Mouse (Mus musculus): ENCODE measurements at regions not wholly inside any gene's neighbourhood (a gene's known extent, or its start where the extent isn't known, plus 50 kb on each side); places are given as distances from the start of the nearest gene placed in this dataset.

DNA sequence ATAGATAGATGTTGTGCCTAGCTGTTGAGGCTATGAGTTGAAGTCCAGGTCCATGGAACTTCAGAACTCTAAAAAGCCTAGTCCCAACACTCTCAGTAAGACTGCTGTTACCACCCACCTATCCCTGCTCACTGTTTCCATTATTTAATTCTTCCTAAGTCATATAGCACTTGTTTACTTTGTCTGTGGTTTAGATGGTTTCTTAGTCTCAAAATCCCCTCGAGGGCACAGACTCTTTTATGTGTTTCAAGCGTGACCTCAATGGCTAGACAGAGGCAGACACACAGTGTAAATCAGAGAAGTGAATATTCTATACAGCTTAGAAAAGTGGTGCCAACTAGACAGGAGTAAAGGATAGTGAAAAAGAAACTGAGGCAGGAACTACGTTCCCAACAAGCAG is 117.0 kb upstream of the Slc44a1 start:
- intact Hi-C loops (cut with DNase I; ENCODE audit: low total_unique reads): no loop called here
- DNase-seq: no peak

DNA sequence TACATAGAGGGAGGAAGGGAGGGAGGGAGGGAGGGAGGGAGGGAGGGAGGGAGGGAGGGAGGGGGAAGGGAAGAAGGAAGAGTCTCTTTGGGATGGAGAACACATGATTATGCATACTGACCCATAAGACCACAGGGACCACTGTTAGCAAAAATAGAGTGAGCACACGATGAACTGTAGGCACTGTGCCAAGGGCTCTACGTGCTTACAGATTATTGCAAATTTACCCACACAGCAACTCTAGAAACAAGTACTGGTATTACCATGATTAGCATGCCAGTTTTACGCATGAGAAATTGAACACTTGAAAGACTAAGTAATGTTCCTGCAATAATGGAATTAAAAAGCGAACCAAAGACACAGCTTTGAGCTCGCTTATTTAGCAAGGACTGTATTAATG is 117.7 kb upstream of the Slc44a1 start:
- intact Hi-C loops (cut with DNase I; ENCODE audit: low total_unique reads): no loop called here

DNA sequence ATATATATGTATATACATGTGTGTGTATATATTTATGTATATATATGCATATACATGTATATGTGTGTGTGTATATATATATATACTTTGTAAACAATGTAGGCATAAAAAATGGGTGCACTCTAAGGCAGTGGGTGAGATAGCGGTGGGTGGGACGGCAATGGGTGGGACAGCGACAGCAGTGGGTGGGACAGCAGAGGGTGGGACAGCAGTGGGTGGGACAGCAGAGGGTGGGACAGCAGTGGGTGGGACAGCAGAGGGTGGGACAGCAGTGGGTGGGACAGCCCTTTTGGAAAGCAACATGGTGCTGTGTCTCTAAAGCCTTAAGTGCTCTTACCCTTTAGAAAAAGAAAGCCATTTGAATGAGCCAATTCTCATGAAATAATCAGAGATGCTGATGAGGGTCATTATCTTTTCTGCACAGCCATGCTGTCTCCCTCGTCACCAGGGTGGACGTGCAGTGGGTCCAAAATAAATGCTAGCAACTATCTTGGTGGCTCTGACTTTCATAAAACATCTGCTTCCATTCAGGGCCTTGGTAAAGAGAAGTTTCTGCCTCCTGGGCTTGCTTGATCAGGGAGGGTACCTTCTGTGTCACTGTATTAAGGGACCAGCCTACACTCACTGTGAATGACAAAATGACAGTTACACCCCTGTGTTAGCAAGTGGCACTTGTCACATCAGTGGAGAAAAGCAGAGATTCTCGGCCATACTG is 119.3 kb upstream of the Slc44a1 start:
- no peak for DNase-seq
- intact Hi-C loops (cut with DNase I; ENCODE audit: low total_unique reads): no loop called here

More for the DNA sequence above, 117.7 kb upstream of the Slc44a1 start:
- no peak for DNase-seq

DNA sequence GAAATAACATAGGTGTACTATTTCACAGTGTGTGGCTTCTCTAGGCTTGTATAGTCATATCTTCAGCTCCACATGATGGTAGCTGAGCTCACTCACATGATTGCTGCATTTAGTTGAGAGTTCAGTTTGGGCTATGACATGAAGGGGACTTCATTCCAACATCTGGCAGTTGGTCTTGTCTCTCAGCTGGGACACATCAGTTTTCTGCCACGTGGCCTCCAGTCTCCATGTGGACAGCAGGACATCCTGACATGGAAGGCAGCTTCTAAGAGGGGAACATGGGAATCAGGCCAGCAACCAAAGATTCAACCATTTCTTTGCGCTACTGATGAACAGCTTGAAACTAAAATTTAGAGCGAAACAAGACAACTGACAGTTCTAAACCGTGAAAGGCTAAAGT is 121.2 kb upstream of the Slc44a1 start:
- no peak for DNase-seq
- intact Hi-C loops (cut with DNase I; ENCODE audit: low total_unique reads): no loop called here

DNA sequence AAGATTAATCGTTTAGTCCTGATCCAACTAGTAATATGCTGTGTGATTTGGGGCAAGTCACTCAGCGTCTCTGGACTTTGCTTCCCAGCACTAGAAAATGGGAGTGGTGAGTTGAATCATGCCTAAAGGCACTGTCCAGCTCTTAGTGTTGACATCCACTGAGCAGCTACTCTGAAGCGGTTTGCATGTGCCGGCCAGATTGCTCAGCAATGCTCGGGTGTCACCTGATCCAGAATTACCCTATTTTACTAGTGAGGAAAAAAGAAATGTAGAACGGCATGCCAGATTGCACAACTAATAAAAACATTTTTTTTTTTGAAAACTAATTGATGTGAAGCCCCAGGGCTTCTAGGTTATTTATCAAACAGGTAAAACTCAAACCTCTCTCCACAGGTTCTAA is 122.0 kb upstream of the Slc44a1 start:
- no peak for DNase-seq
- intact Hi-C loops (cut with DNase I; ENCODE audit: low total_unique reads): no loop called here

DNA sequence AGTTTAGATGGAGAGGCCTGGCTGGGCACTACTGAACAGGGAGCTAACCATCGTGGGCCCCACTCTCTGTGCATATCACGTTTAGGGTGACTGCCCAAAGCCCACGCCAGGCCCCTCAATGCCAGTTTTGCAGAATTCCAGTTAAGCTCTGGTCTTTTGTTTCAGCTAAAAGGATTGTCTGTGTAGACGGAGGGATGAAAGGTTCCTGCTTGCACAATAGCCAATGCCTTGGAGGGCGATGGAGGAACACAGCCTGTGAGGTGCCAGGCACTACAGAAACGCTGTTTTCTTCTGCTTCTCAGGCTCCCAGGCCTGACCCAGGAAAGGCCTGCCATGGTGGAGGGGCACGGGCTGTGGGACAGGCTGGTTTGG is 122.8 kb upstream of the Slc44a1 start:
- intact Hi-C loops (cut with DNase I; ENCODE audit: low total_unique reads): no loop called here
- no peak for DNase-seq

DNA sequence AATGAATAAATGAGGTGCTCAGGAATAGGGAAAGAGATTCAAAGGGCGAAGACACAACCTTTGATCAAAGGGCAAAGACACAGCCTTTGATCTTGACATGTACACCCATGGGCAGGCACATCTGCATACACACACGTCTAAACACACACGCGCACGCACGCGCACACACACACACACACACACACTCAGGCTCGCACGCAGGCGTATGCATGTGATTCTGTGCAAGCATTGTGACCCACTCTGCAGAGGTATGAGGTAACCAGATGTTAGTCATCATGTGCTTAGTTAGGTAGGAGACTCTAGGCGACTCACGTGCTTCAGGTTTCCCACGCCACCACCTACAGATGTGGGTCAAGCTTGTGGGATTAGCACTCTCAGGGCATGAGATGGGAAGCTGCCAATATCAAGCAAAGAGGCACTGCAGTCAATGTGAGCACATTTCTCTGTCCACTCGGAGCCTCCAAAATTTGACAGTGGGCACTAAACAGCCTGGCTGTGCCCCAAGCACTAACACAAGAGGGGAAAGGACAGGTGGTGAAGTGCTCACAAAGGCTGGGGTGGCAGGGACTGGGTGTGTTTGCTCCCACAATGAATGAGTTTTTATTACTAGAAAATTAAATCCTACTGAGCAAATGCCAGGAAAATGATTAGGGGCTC is 123.3 kb upstream of the Slc44a1 start:
- intact Hi-C loops (cut with DNase I; ENCODE audit: low total_unique reads): no loop called here

DNA sequence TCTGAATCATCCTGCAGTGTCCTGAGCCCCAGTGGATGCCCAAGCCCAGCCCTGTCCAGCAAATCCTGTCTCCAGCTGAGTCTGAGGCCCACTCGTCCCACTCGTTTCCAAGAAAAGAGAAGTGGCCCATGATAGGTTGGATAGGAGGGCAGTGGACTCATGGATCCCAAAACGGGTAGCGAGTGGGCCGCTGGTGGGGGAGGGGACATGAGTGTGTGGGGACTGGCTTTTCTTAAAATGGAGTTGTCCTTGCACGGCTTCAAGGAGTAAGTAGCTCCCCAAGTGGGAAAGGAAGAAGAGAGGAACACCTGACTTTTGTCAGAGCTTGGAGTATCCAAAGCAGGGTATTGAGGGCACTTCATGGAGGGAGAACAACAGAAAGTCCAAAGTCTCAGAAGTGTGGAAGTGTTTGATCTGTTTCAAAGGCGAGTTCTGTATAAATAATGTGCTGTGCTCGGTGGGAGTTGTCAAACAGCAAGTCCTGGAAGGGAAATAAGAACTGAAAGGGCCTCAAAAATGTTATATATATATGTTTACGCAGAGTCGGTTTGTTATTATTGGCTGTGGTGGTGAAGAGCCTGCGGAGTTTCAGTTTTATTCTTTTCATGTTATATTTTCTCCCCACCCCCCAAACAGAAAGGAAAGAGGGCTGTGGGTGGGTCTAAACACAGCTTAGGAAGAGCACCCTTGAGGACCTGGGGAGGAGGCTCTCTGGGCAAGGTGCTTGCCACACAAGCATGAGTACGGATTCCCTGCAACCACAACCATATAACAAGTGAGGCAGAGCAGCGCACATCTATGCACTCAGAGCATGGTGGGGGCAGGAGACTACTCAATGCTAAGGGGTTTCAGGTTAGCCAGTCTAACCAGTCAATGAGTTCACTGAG is 124.1 kb upstream of the Slc44a1 start:
- intact Hi-C loops (cut with DNase I; ENCODE audit: low total_unique reads): no loop called here

More for the DNA sequence above, 123.3 kb upstream of the Slc44a1 start:
- DNase-seq: peak; percentile 9

DNA sequence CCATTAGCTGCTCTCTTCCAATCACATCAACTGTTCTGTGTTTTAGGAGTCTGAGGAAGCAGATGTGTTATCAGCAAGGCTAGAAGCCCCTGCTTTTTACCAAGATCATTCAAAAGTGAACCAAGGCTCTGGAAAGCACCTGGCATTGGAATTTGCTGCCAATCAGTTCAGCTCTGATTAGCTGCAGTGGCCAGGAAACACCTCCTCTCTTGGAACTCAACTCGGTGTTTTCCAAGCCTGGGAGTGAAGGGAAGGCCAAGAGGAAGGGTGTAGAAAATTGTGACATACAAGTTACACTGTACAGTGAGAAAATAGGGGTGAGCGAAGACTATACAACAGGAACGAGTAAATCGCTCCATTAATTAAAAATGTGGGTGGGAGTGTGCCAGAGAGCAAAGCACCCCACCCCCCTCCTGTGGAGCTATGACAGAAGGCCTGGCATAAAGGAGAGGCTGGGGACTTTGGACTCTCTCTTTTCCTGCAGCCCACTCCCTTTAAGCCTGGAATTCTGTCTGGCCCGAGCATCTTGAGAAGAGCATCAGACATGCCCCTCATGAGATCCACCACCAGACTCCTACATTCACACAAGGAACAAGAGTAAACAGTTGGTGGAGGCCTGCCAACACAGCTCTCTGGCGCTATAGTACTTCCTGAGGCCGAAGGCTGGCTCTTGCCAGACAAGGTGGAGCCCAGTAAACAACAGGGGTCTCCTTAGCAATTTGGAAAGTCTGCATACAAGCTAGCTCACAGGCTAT is 124.9 kb upstream of the Slc44a1 start:
- DNase-seq: peak; percentile 25
- intact Hi-C loops (cut with DNase I; ENCODE audit: low total_unique reads): no loop called here

More for the DNA sequence above, 124.1 kb upstream of the Slc44a1 start:
- DNase-seq: peak; percentile 7

DNA sequence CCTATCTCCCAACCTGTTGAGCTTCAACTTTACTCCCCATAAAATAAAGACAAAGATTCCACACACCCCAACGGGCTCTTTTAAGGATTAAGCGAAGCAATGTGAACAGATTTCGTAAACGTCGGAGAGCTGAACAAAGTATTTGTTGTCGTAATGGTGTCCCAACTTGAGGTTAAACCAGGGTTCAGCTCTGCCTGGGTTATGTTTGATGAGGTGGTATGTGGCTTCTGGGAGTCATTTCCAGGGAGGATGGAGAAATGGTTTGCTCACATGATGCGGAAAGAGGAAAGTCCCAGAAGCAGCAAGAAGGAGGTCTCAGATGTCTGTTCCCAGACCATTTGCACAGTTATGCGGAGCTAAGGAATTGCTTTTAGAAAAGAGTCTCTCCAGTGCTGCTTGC is 126.1 kb upstream of the Slc44a1 start:
- intact Hi-C loops (cut with DNase I; ENCODE audit: low total_unique reads): no loop called here
- no peak for DNase-seq

DNA sequence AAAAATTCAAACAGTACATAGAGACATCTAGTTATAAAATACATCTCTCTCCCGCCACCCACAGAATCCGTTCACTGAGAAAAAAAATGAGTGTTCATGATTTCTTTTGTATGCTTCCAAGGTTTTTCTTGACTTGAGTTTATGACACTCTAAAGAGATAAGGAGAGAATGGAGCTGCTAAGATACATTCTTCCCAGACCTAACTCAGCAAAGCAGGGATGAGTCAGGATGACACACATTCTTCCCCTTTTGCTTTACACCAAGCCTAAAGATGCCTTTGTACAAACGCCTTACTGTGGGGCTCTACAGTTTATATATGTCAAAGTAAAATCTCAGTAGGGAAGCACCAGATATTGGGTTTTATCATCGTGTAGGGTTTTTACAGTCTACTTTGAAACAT is 133.1 kb upstream of the Slc44a1 start:
- intact Hi-C loops (cut with DNase I; ENCODE audit: low total_unique reads): no loop called here
- DNase-seq: no peak

DNA sequence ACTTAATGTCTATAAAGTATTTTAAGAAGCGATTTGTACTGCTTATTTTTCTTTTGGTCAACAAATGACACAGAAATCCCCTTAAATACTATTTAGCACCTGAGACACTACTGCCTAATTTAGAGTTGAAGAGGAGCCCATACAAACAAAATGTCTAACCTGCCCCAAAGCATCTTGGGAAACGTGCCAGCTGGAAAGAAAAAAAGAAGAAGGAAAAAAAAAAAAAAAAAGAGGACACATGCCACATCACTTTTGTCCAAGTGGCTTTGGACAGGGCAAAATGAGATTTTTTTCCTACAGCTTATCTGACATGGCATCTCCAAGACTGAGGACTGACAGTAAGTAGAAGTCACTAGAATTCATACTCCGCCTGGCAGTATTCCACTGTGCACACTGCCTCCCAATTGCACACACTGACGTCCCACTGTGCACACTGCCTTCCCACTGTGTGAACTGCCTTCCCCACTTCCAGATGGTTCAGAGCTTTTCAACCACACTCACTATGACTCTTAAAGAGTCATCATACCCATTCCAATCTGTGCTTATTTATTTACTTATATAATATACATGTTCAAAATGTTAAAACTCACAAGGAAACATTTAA is 135.3 kb upstream of the Slc44a1 start:
- intact Hi-C loops (cut with DNase I; ENCODE audit: low total_unique reads): no loop called here
- DNase-seq: no peak

DNA sequence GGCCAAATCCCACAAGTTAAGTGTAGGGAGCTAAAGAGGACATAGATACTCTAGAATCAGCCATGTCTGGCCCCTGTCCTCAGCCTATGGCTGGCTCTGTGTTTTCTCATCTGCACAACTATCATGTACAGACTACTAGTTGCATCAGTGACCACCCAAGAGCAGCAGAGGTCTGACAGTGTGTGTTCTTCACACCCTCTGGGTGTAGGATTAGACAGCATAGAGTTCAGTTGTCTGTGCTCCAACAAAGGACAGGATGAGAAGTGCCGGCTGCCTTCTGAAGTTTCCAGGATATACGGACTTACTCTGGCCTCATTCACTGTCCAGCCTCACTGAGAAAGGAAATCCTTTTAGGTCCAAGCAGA is 135.9 kb upstream of the Slc44a1 start:
- no peak for DNase-seq
- intact Hi-C loops (cut with DNase I; ENCODE audit: low total_unique reads): no loop called here

DNA sequence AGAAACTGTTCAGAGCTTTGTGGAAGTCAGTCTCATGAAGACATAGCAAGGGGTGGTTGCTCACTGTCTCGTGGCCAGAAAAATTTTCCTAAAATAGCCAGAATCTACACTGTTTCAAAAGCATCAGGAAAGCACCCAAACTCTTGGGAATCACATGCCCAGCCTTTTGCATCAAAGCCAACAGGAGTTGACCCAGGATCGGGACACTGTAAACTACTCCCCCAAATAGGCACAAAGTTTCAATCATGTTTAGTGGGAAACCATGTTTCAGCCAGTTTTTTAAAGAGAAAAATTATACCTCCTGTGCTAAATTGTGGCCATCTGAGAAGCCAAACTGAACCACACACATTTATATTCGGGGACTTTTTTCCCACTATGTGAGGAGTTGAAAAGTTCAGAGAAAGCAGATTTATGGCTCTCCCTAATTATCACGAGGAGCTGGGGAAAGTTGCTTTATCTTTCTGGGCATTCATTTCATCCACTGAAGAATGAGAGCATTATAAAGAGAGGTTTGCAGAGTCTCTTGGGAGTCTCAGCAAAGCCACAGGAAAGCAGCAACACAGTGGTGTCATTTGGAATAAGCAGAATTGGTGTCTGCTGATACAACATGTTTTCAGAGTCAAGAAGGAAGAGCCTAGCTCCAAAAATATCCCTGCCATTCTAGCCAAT is 136.5 kb upstream of the Slc44a1 start:
- DNase-seq: no peak
- intact Hi-C loops (cut with DNase I; ENCODE audit: low total_unique reads): no loop called here

DNA sequence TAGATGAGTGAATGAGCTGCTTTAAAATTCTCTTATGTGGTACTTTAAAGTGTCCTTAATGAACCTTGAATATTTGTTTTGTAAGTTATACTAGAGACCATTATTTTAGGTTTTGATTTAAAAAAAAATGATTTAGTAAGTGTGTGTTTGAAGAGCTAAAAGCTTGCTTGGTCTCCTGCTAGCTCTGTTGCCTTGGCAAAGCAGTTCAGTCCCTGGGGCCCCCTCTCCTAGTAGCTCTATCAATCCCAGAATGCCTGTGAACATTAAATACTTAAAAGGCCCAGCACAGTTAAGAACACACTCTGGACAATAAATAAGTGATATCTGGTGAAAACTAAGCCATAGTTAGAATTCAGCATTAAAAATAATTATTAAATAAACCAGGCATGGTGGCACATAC is 138.3 kb upstream of the Abca1 start:
- intact Hi-C loops (cut with DNase I; ENCODE audit: low total_unique reads): no loop called here

DNA sequence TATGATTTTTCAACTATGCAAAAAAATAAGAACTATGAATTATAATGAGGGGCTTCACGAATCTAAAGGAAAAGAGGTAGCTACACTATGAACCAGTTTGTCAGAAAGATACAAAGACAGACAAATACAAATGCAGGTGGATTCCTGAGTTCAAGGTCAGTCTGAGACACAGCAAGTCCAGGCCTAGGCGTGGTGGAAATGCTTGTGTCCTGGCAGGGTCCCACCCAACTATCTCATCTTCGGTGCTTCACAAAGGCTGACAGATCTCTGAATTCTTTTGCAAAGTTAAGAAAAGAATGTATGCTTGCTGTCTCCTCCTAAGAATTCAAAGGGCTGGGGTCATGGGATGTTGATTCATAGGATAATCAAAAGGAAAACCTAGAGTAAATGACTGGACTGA is 132.9 kb upstream of the Abca1 start:
- intact Hi-C loops (cut with DNase I; ENCODE audit: low total_unique reads): no loop called here
- no peak for DNase-seq

More for the DNA sequence above, 138.3 kb upstream of the Abca1 start:
- no peak for DNase-seq

DNA sequence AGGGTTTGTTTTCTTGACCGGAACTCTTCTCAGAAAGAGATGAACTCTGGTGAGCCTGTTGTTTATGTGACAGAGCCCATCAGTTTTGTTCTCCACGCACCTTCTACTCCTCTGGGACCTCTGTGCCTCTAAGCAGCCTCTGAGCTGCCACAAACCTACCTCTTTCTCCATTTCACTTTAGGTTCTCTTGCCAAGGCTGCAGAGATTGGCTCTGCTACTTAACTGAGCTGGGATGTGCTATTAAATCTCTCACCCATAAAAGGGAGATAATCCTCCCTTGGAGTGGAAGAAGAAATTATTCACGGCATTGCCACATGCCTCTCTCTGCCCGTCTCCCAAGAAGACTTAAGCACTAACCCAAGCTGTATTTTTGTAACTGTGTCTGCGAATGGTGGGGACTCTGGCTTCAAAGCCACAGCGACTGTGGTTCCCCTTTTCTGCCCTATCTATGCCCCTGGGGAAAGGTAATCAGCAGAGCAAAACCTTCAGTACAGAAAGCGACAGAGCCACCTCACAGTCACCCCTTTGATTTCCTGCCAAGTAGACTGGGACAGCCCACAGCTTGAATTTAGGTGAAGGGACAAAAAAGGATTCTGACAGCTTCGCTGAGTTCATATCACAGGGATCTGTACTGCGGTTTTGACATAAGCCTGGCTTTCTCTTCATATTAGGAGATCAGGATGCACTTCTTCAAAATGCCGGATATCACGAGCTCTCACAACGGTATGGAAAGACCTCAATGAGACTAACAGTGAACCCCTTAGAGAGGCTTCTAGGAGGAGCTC is 118.2 kb upstream of the Abca1 start:
- intact Hi-C loops (cut with DNase I; ENCODE audit: low total_unique reads): no loop called here
- DNase-seq: no peak

DNA sequence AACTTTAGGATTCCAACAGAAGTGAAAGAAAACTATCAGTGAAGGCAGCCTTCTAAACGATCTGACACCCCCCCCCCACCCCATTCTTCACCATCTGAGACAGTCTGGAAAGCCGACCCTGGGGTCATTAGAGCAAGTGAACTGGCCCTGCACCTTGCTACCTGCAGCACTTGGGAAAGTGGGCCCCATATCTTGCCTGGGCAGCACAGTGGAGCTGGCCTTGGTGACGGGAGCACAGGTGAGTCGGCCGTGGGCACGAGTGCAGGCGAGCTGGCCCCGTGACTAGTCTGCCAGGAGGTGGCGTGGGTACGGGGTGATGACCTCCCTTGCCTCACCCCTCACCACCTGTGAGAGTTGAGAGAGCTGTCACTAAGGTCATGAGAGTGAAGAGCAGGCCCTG is 110.7 kb upstream of the Abca1 start:
- intact Hi-C loops (cut with DNase I; ENCODE audit: low total_unique reads): no loop called here
- DNase-seq: no peak

Data from gastrocnemius, postnatal 14 days (tissue).